In genomic region chr15:51574538-51575105, GRCm38 (mm10) we compare ENCODE assay signal across 19 mouse cellular contexts.
A peak's percentile ranks its signal among the peaks of the same experiment; 100 is the strongest.
DNase-seq lines count a peak whose midpoint lies in the region; ATAC-seq and TF ChIP-seq lines count a peak whose summit lies in the region.
"Had no signal": no experiment of that assay in that cellular context is flagged by ENCODE, and none has a peak within 500 bp of the region (broad histone marks: within the 10 kb centered on the region; RNA-seq: fewer than 3 reads in every experiment).

No protein-coding gene starts in this region.

- no peak for TF ChIP-seq POLR2A in lung, adult 2 months (IDR thresholded peaks at IDR 0.05; ENCODE audit: borderline replicate concordance, extremely low read depth, low read depth, low read length)
- no peak for TF ChIP-seq POLR2A in myocyte (IDR thresholded peaks at IDR 0.05; ENCODE audit: insufficient read length, low read depth)

- H3K4me1 ChIP-seq in lung, adult 2 months (ENCODE audit: control insufficient read depth, insufficient read depth, low read length), result no peaks in the 10 kb centered on the region
- H3K4me1 ChIP-seq in heart, embryonic 15.5 days (replicated peaks), result peaks cover 6% of the 10 kb centered on the region; the same call in 1 of the 2 replicates
- no peaks in the 10 kb centered on the region for H3K4me1 ChIP-seq in lung, embryonic 15.5 days
- H3K4me1 ChIP-seq: limb, embryonic 10.5 days; liver, embryonic 12.5 days; neural tube, embryonic 13.5 days had no signal

- no peak overlapping the region for H3K4me2 ChIP-seq in heart, embryonic 15.5 days
- no peak overlapping the region for H3K4me2 ChIP-seq in lung, embryonic 15.5 days
- H3K4me2 ChIP-seq in myocyte (ENCODE audit: low read depth), result no peak overlapping the region
- H3K4me2 ChIP-seq: liver, embryonic 12.5 days; neural tube, embryonic 13.5 days had no signal

- ATAC-seq in heart, embryonic 15.5 days (replicated peaks; ENCODE audit: insufficient number of reproducible peaks, insufficient read depth, low FRiP score, low read depth), result no peak
- ATAC-seq in lung, embryonic 15.5 days (ENCODE audit: borderline replicate concordance, extremely low read depth, low FRiP score, low TSS enrichment), result no peak
- ATAC-seq: CD4-positive, CD25-positive, alpha-beta regulatory T cell, adult 4 months; liver, embryonic 12.5 days had no signal

- no peak overlapping the region for H3ac ChIP-seq in myocyte (ENCODE audit: control insufficient read depth, insufficient read length)

- H3K9me3 ChIP-seq in heart, embryonic 15.5 days (replicated peaks), result no peaks in the 10 kb centered on the region
- no peaks in the 10 kb centered on the region for H3K9me3 ChIP-seq in lung, embryonic 15.5 days
- H3K9me3 ChIP-seq: limb, embryonic 10.5 days; liver, embryonic 12.5 days; megakaryocyte, embryonic 14.5 days; neural tube, embryonic 13.5 days had no signal

- no peaks in the 10 kb centered on the region for H3K79me2 ChIP-seq in myocyte (ENCODE audit: control insufficient read depth, insufficient read depth)

- no peak overlapping the region for H3K9ac ChIP-seq in heart, embryonic 15.5 days
- H3K9ac ChIP-seq in lung, embryonic 15.5 days, result no peak overlapping the region
- H3K9ac ChIP-seq: liver, embryonic 12.5 days; neural tube, embryonic 13.5 days had no signal

- DNase-seq in lung, adult 18-20 months, result peak; percentile 10 to 14
- no peak for DNase-seq in lung, adult 2 months
- no peak for DNase-seq in frontal cortex, postnatal 10 days (ENCODE audit: low spot score in 2 of 2)
- DNase-seq in embryo, embryonic 10 days (ENCODE audit: low spot score), result no peak
- DNase-seq: adrenal gland, postnatal 14 days; cerebellum, postnatal 14 days; kidney, adult 9 months; kidney, postnatal 4 days; layer of hippocampus, postnatal 36 days; right cerebral cortex, postnatal 25 days; thymus, adult 2 months had no signal

- peak overlapping the region; percentile 15; the same call in 1 of the 2 replicates for H3K27ac ChIP-seq in heart, embryonic 15.5 days
- H3K27ac ChIP-seq in lung, embryonic 15.5 days, result peak overlapping the region; percentile 19; the same call in 1 of the 2 replicates
- H3K27ac ChIP-seq: limb, embryonic 10.5 days; liver, embryonic 12.5 days; neural tube, embryonic 13.5 days had no signal

- H3K36me3 ChIP-seq in heart, embryonic 15.5 days, result no peaks in the 10 kb centered on the region
- no peaks in the 10 kb centered on the region for H3K36me3 ChIP-seq in lung, embryonic 15.5 days
- no peaks in the 10 kb centered on the region for H3K36me3 ChIP-seq in myocyte (ENCODE audit: control insufficient read depth, insufficient read depth)
- H3K36me3 ChIP-seq: limb, embryonic 10.5 days; liver, embryonic 12.5 days; neural tube, embryonic 13.5 days had no signal

- H3K27me3 ChIP-seq in heart, embryonic 15.5 days, result no peaks in the 10 kb centered on the region
- H3K27me3 ChIP-seq in lung, embryonic 15.5 days, result no peaks in the 10 kb centered on the region
- H3K27me3 ChIP-seq in myocyte (ENCODE audit: control insufficient read depth, insufficient read depth, insufficient read length), result no peaks in the 10 kb centered on the region
- H3K27me3 ChIP-seq: liver, embryonic 12.5 days; megakaryocyte, embryonic 14.5 days; neural tube, embryonic 13.5 days had no signal

- no peak for TF ChIP-seq CTCF in lung, adult 2 months (IDR thresholded peaks at IDR 0.05; ENCODE audit: insufficient read depth, low read length)

- no peak overlapping the region for H3K4me3 ChIP-seq in lung, adult 2 months (replicated peaks; ENCODE audit: extremely low read depth, low read depth, low read length)
- no peak overlapping the region for H3K4me3 ChIP-seq in heart, embryonic 15.5 days
- H3K4me3 ChIP-seq in lung, embryonic 15.5 days, result no peak overlapping the region
- no peak overlapping the region for H3K4me3 ChIP-seq in myocyte
- H3K4me3 ChIP-seq: limb, embryonic 10.5 days; liver, embryonic 12.5 days; megakaryocyte, embryonic 14.5 days; neural tube, embryonic 13.5 days had no signal

- 53% methylated on average over 8 of the region's 8 CpGs for WGBS in lung, adult 2 months
- WGBS in heart, embryonic 15.5 days, result 36% methylated on average over 8 of the region's 8 CpGs
- 55% methylated on average over 8 of the region's 8 CpGs for WGBS in lung, embryonic 15.5 days

TF ChIP-seq in myocyte, 11 proteins besides CTCF, POLR2A, EP300 and RAD21:
- TF ChIP-seq CEBPB (IDR thresholded peaks at IDR 0.05; ENCODE audit: insufficient read depth, poor library complexity, severe bottlenecking) (0 out of 2 replicates have a peak, but pooled peaks have one; percentile 13), TCF3 (IDR thresholded peaks at IDR 0.05; ENCODE audit: insufficient read length, low read depth) (no peak), POLR2AphosphoS2 (IDR thresholded peaks at IDR 0.05; ENCODE audit: insufficient read length, low read depth) (no peak), MYOD1 (IDR thresholded peaks at IDR 0.05; ENCODE audit: control insufficient read depth in 1 of 3, insufficient read length in 2 of 3, low read depth in 2 of 3) (no peak)

Comparison
In these comparisons a context has a peak if more than half of its experiments do, and no peak if none do; other contexts are left out.
1. DNase-seq: peak in lung, adult 18-20 months (2 of 2); none in lung, adult 2 months (single experiment), frontal cortex, postnatal 10 days (0 of 2) and embryo, embryonic 10 days (single experiment).